Mouse (Mus musculus): ENCODE results near the gene Meis3. TPM values are rescaled to one million over a fixed set of nuclear protein-coding genes. Genes with fewer than 3 reads are reported as not detected.
A peak's percentile ranks its signal among the peaks of the same experiment; 100 is the strongest.

Gene Meis3
- polyA plus RNA-seq, 1 experiment from 2014 or later = 166 TPM

GRCm38 (mm10) chr7:16172141-16172581, 2.7 kb upstream of the Meis3 start:
- H3K4me2 ChIP-seq = no peak overlapping the region
- H3K27ac ChIP-seq = no peak overlapping the region
- no peak for ATAC-seq (replicated peaks)
- H3K9me3 ChIP-seq = no peaks in the 10 kb centered on the region
- H3K9ac ChIP-seq = no peak overlapping the region
- WGBS = 0% methylated on average over 1 of the region's 1 CpGs
- no peak overlapping the region for H3K4me3 ChIP-seq
- no peaks in the 10 kb centered on the region for H3K27me3 ChIP-seq (replicated peaks)
- peaks cover 38% of the 10 kb centered on the region for H3K4me1 ChIP-seq
- no peaks in the 10 kb centered on the region for H3K36me3 ChIP-seq (replicated peaks)

GRCm38 (mm10) chr7:16172586-16173140, 2.2 kb upstream of the Meis3 start:
- Histone ChIP-seq H3K4me2 (no peak overlapping the region), H3K27me3 (replicated peaks) (no peaks in the 10 kb centered on the region), H3K4me1 (peaks cover 38% of the 10 kb centered on the region), H3K4me3 (no peak overlapping the region), H3K9me3 (no peaks in the 10 kb centered on the region), H3K36me3 (replicated peaks) (no peaks in the 10 kb centered on the region), H3K9ac (no peak overlapping the region), H3K27ac (no peak overlapping the region)
- ATAC-seq (replicated peaks) = no peak
- WGBS = 38% methylated on average over 1 of the region's 1 CpGs

- Histone ChIP-seq H3K27ac (no peak overlapping the region), H3K4me3 (no peak overlapping the region), H3K9ac (peak overlapping the region; percentile 29; the same call in 1 of the 2 replicates), H3K4me2 (peak overlapping the region; percentile 74; the same call in 1 of the 2 replicates), H3K27me3 (replicated peaks) (no peaks in the 10 kb centered on the region), H3K36me3 (replicated peaks) (peaks cover 4% of the 10 kb centered on the region; the same call in 1 of the 2 replicates), H3K4me1 (peaks cover 38% of the 10 kb centered on the region), H3K9me3 (no peaks in the 10 kb centered on the region)
- WGBS = 44% methylated on average over 5 of the region's 5 CpGs
- ATAC-seq (replicated peaks) = no peak
These were observed 1.7 kb upstream of the Meis3 start for GRCm38 (mm10) chr7:16173146-16173545.

GRCm38 (mm10) chr7:16175542-16175931, 647 bp downstream of the Meis3 start:
- Histone ChIP-seq H3K27ac (peak overlapping the region; percentile 84), H3K9me3 (no peaks in the 10 kb centered on the region), H3K36me3 (replicated peaks) (peaks cover 22% of the 10 kb centered on the region), H3K27me3 (replicated peaks) (no peaks in the 10 kb centered on the region), H3K4me2 (peak overlapping the region; percentile 74), H3K4me3 (peak overlapping the region; percentile 91), H3K9ac (peak overlapping the region; percentile 86), H3K4me1 (peaks cover 38% of the 10 kb centered on the region)
- peak; percentile 57 for ATAC-seq (replicated peaks)
- under 1% methylated on average over 10 of the region's 10 CpGs for WGBS

GRCm38 (mm10) chr7:16178114-16178513, 3.2 kb downstream of the Meis3 start:
- no peak for ATAC-seq (replicated peaks)
- WGBS = 71% methylated on average over 4 of the region's 4 CpGs
- Histone ChIP-seq H3K4me3 (no peak overlapping the region), H3K27ac (no peak overlapping the region), H3K36me3 (replicated peaks) (peaks cover 30% of the 10 kb centered on the region), H3K4me2 (no peak overlapping the region), H3K4me1 (peaks cover 27% of the 10 kb centered on the region), H3K9me3 (no peaks in the 10 kb centered on the region), H3K9ac (no peak overlapping the region), H3K27me3 (replicated peaks) (no peaks in the 10 kb centered on the region)

- Histone ChIP-seq H3K36me3 (replicated peaks) (peaks cover 54% of the 10 kb centered on the region), H3K9ac (no peak overlapping the region), H3K27me3 (replicated peaks) (no peaks in the 10 kb centered on the region), H3K4me3 (no peak overlapping the region), H3K4me2 (no peak overlapping the region), H3K4me1 (no peaks in the 10 kb centered on the region), H3K9me3 (no peaks in the 10 kb centered on the region), H3K27ac (no peak overlapping the region)
- 27% methylated on average over 8 of the region's 8 CpGs for WGBS
- no peak for ATAC-seq (replicated peaks)
These were observed 8.8 kb downstream of the Meis3 start for GRCm38 (mm10) chr7:16183663-16184062.

- Histone ChIP-seq H3K4me2 (no peak overlapping the region), H3K4me1 (no peaks in the 10 kb centered on the region)
- WGBS = 79% methylated on average over 8 of the region's 8 CpGs
These were observed 12.6 kb downstream of the Meis3 start for GRCm38 (mm10) chr7:16187494-16187893.

GRCm38 (mm10) chr7:16192315-16192714, 17.4 kb downstream of the Meis3 start:
- 14% methylated on average over 5 of the region's 5 CpGs for WGBS
- H3K4me1 ChIP-seq = no peaks in the 10 kb centered on the region
- peaks cover 9% of the 10 kb centered on the region; the same call in 1 of the 2 replicates for H3K27me3 ChIP-seq (replicated peaks)
- no peak overlapping the region for H3K4me3 ChIP-seq
- no peak overlapping the region for H3K4me2 ChIP-seq
- H3K27ac ChIP-seq = no peak overlapping the region
- ATAC-seq (replicated peaks) = peak; percentile 69
- H3K36me3 ChIP-seq (replicated peaks) = 0 out of 2 replicates have a peak, but pooled peaks cover 1% of the 10 kb centered on the region
- H3K9me3 ChIP-seq = no peaks in the 10 kb centered on the region
- no peak overlapping the region for H3K9ac ChIP-seq

More at GRCm38 (mm10) chr7:16187494-16187893, 12.6 kb downstream of the Meis3 start:
- peaks cover 9% of the 10 kb centered on the region; the same call in 1 of the 2 replicates for H3K27me3 ChIP-seq (replicated peaks)
- H3K9me3 ChIP-seq = no peaks in the 10 kb centered on the region
- peaks cover 34% of the 10 kb centered on the region for H3K36me3 ChIP-seq (replicated peaks)
- no peak for ATAC-seq (replicated peaks)
- no peak overlapping the region for H3K4me3 ChIP-seq
- no peak overlapping the region for H3K27ac ChIP-seq
- H3K9ac ChIP-seq = no peak overlapping the region

- ATAC-seq (replicated peaks) = no peak
- no peaks in the 10 kb centered on the region for H3K4me1 ChIP-seq
- 61% methylated on average over 3 of the region's 3 CpGs for WGBS
- peaks cover 9% of the 10 kb centered on the region; the same call in 1 of the 2 replicates for H3K27me3 ChIP-seq (replicated peaks)
- no peak overlapping the region for H3K9ac ChIP-seq
- no peak overlapping the region for H3K4me2 ChIP-seq
- no peak overlapping the region for H3K4me3 ChIP-seq
- H3K9me3 ChIP-seq = no peaks in the 10 kb centered on the region
- H3K27ac ChIP-seq = no peak overlapping the region
- 0 out of 2 replicates have a peak, but pooled peaks cover 7% of the 10 kb centered on the region for H3K36me3 ChIP-seq (replicated peaks)
These were observed 18.8 kb downstream of the Meis3 start for GRCm38 (mm10) chr7:16193702-16194101.

- 77% methylated on average over 6 of the region's 6 CpGs for WGBS
- H3K4me1 ChIP-seq = no peaks in the 10 kb centered on the region
- no peaks in the 10 kb centered on the region for H3K9me3 ChIP-seq
- H3K27me3 ChIP-seq (replicated peaks) = peaks cover 4% of the 10 kb centered on the region; the same call in 1 of the 2 replicates
- H3K4me2 ChIP-seq = no peak overlapping the region
- no peak for ATAC-seq (replicated peaks)
- no peak overlapping the region for H3K27ac ChIP-seq
- H3K9ac ChIP-seq = no peak overlapping the region
- H3K36me3 ChIP-seq (replicated peaks) = peaks cover 10% of the 10 kb centered on the region; the same call in 1 of the 2 replicates
- no peak overlapping the region for H3K4me3 ChIP-seq
These were observed 21.7 kb downstream of the Meis3 start for GRCm38 (mm10) chr7:16196616-16197015.

GRCm38 (mm10) chr7:16197166-16197565, 22.3 kb downstream of the Meis3 start:
- Histone ChIP-seq H3K27me3 (replicated peaks) (no peaks in the 10 kb centered on the region), H3K9ac (no peak overlapping the region), H3K4me2 (no peak overlapping the region), H3K27ac (no peak overlapping the region), H3K9me3 (no peaks in the 10 kb centered on the region), H3K36me3 (replicated peaks) (peaks cover 10% of the 10 kb centered on the region; the same call in 1 of the 2 replicates), H3K4me1 (no peaks in the 10 kb centered on the region), H3K4me3 (no peak overlapping the region)
- 92% methylated on average over 5 of the region's 5 CpGs for WGBS
- ATAC-seq (replicated peaks) = no peak

GRCm38 (mm10) chr7:16198540-16198939, 23.6 kb downstream of the Meis3 start:
- H3K36me3 ChIP-seq (replicated peaks) = peaks cover 21% of the 10 kb centered on the region; the same call in 1 of the 2 replicates
- WGBS = 90% methylated on average over 11 of the region's 11 CpGs

GRCm38 (mm10) chr7:16201136-16201535, 26.2 kb downstream of the Meis3 start:
- WGBS = 89% methylated on average over 6 of the region's 6 CpGs
- no peak for ATAC-seq (replicated peaks)
- Histone ChIP-seq H3K27ac (no peak overlapping the region), H3K27me3 (replicated peaks) (no peaks in the 10 kb centered on the region), H3K36me3 (replicated peaks) (peaks cover 21% of the 10 kb centered on the region; the same call in 1 of the 2 replicates), H3K9me3 (no peaks in the 10 kb centered on the region), H3K9ac (no peak overlapping the region), H3K4me3 (no peak overlapping the region), H3K4me1 (no peaks in the 10 kb centered on the region), H3K4me2 (no peak overlapping the region)

More at GRCm38 (mm10) chr7:16198540-16198939, 23.6 kb downstream of the Meis3 start:
- Histone ChIP-seq H3K9me3 (no peaks in the 10 kb centered on the region), H3K4me2 (no peak overlapping the region), H3K4me1 (no peaks in the 10 kb centered on the region), H3K27ac (no peak overlapping the region), H3K27me3 (replicated peaks) (no peaks in the 10 kb centered on the region), H3K9ac (no peak overlapping the region), H3K4me3 (no peak overlapping the region)
- ATAC-seq (replicated peaks) = no peak

Data from midbrain, embryonic 15.5 days (tissue).